Mouse (Mus musculus) forebrain, embryonic 14.5 days (tissue): ENCODE data around the gene Cabcoco1. TPM values are rescaled to one million over a fixed set of nuclear protein-coding genes. Genes with fewer than 3 reads are reported as not detected.

Source experiments
- ATAC-seq: fragments of 200-750 bp; cut with Nextera tagmentation; 2 replicates; pipeline ENCODE4 v1.8.0; 2017; ENCODE audit warnings: mild to moderate bottlenecking, moderate library complexity
- DNase-seq: peaks from one replicate; pipeline ENCODE4 v3.0.0-alpha.2; 2015; ENCODE audit warnings: low spot score
- H3K27ac ChIP-seq: fragments of 300-500 bp; sonication (generic); 2 replicates; pipeline ENCODE4 v1.5.1; 2014; ENCODE audit warnings: low read depth, mild to moderate bottlenecking, control low read depth, low read length, moderate library complexity
- H3K27me3 ChIP-seq: fragments of 300-500 bp; sonication (generic); replicated peaks from 2 replicates; pipeline ENCODE4 v1.6.1; 2014; ENCODE audit warnings: low read length, control low read depth, mixed read lengths; ENCODE audit not compliant: control insufficient read depth, insufficient read depth
- H3K36me3 ChIP-seq: fragments of 300-500 bp; sonication (generic); 2 replicates; pipeline ENCODE4 v1.6.1; 2014; ENCODE audit warnings: low read length, control low read depth; ENCODE audit not compliant: control insufficient read depth, insufficient read depth
- H3K4me1 ChIP-seq: fragments of 300-500 bp; sonication (generic); 2 replicates; pipeline ENCODE4 v1.6.1; 2014; ENCODE audit warnings: antibody characterized with exemption, low read length, control low read depth; ENCODE audit not compliant: control insufficient read depth, insufficient read depth
- H3K4me2 ChIP-seq: fragments of 300-500 bp; sonication (generic); 2 replicates; pipeline ENCODE4 v1.6.1; 2014; ENCODE audit warnings: mild to moderate bottlenecking, control low read depth, low read length
- H3K4me3 ChIP-seq: fragments of 300-500 bp; sonication (generic); 2 replicates; pipeline ENCODE4 v1.5.1; 2014; ENCODE audit warnings: low read depth, low read length, control low read depth
- H3K9ac ChIP-seq: fragments of 300-500 bp; sonication (generic); 2 replicates; pipeline ENCODE4 v1.6.1; 2014; ENCODE audit warnings: mild to moderate bottlenecking, low read length, control low read depth, moderate library complexity
- H3K9me3 ChIP-seq: fragments of 300-500 bp; sonication (generic); replicated peaks from 2 replicates; pipeline ENCODE4 v1.6.1; 2016; ENCODE audit warnings: low read length, control low read depth, mixed read lengths; ENCODE audit not compliant: control insufficient read depth
- WGBS: fragments of 180-500 bp; shearing (Covaris S2); extraction: QIAGEN DNeasy Blood & Tissue Kit; methylation state at CpG from one replicate; pipeline ENCODE4 v1.1.7; 2014; 5-methylcytosine and 5-hydroxymethylcytosine counted together
- polyA plus RNA-seq: library from polyadenylated mRNA; unstranded; fragments of >200 nt; fragmentation: Nextera tagmentation; extraction: Ambion mirVana; gene quantifications from 2 replicates; pipeline ENCODE4 v1.2.1, GENCODE M21; 2014

The Cabcoco1 gene
- polyA plus RNA-seq, 1 experiment from 2014 or later, result 1.1 TPM

- DNase-seq (no peak), ATAC-seq (no peak)
- WGBS, result 86% methylated on average over 4 of the region's 4 CpGs
- Histone ChIP-seq H3K4me3 (no peak overlapping the region), H3K36me3 (no peaks in the 10 kb centered on the region), H3K27me3 (no peaks in the 10 kb centered on the region), H3K9me3 (no peaks in the 10 kb centered on the region), H3K9ac (no peak overlapping the region), H3K4me1 (no peaks in the 10 kb centered on the region), H3K4me2 (no peak overlapping the region), H3K27ac (no peak overlapping the region)
These were observed 150.1 kb downstream of the Cabcoco1 start for GRCm38 (mm10) chr10:68391640-68392039.

GRCm38 (mm10) chr10:68388802-68389201, 152.9 kb downstream of the Cabcoco1 start:
- Histone ChIP-seq H3K9ac (no peak overlapping the region), H3K9me3 (no peaks in the 10 kb centered on the region), H3K36me3 (no peaks in the 10 kb centered on the region), H3K4me1 (no peaks in the 10 kb centered on the region), H3K4me3 (no peak overlapping the region), H3K27me3 (no peaks in the 10 kb centered on the region), H3K27ac (no peak overlapping the region), H3K4me2 (no peak overlapping the region)
- DNase-seq (no peak), ATAC-seq (no peak)
- 80% methylated on average over 4 of the region's 4 CpGs for WGBS

- 85% methylated on average over 7 of the region's 7 CpGs for WGBS
- Histone ChIP-seq H3K9ac (no peak overlapping the region), H3K36me3 (no peaks in the 10 kb centered on the region), H3K27me3 (no peaks in the 10 kb centered on the region), H3K4me1 (no peaks in the 10 kb centered on the region), H3K4me2 (no peak overlapping the region), H3K9me3 (no peaks in the 10 kb centered on the region), H3K27ac (no peak overlapping the region), H3K4me3 (no peak overlapping the region)
- DNase-seq (no peak), ATAC-seq (no peak)
These were observed 153.6 kb downstream of the Cabcoco1 start for GRCm38 (mm10) chr10:68388138-68388537.

Other genes with a start within 250 kb of the Cabcoco1 start
- 2.7 and 3.3 TPM in 2 replicates for gene Tmem26, start 181.8 kb upstream of the Cabcoco1 start, polyA plus RNA-seq